Mouse (Mus musculus) bone marrow macrophage, adult 2 months (primary cell): ENCODE measurements around the gene Tsc1.

Source experiments
- CTCF ChIP-seq: IDR thresholded peaks from 2 replicates; pipeline ENCODE4 v1.5.1; 2012; ENCODE audit warnings: low read depth, mild to moderate bottlenecking, low read length, moderate library complexity
- POLR2A ChIP-seq: IDR thresholded peaks from 2 replicates; pipeline ENCODE4 v1.6.1; 2012; ENCODE audit warnings: mild to moderate bottlenecking, low read depth, low read length, borderline replicate concordance

- no peak for TF ChIP-seq CTCF
- no peak for TF ChIP-seq POLR2A
These were observed 89.6 kb downstream of the Tsc1 start for GRCm38 (mm10) chr2:28730676-28731075.
